Mouse (Mus musculus) forebrain, embryonic 16.5 days (tissue): ENCODE data around the gene Fto. TPM values are rescaled to one million over a fixed set of nuclear protein-coding genes. Genes with fewer than 3 reads are reported as not detected.

Source experiments
- ATAC-seq: fragments of 200-750 bp; cut with Nextera tagmentation; 2 replicates; pipeline ENCODE4 v1.8.0; 2017; ENCODE audit warnings: mild to moderate bottlenecking, moderate library complexity
- H3K27ac ChIP-seq: fragments of 300-500 bp; sonication (generic); 2 replicates; pipeline ENCODE4 v1.5.1; 2014; ENCODE audit warnings: low read length, control low read depth
- H3K27me3 ChIP-seq: fragments of 300-500 bp; sonication (generic); replicated peaks from 2 replicates; pipeline ENCODE4 v1.6.1; 2014; ENCODE audit warnings: low read length; ENCODE audit not compliant: control insufficient read depth, insufficient read depth
- H3K36me3 ChIP-seq: fragments of 300-500 bp; sonication (generic); 2 replicates; pipeline ENCODE4 v1.6.1; 2014; ENCODE audit not compliant: control insufficient read depth, insufficient read depth
- H3K4me1 ChIP-seq: fragments of 300-500 bp; sonication (generic); replicated peaks from 2 replicates; pipeline ENCODE4 v1.6.1; 2014; ENCODE audit warnings: low read length; ENCODE audit not compliant: control insufficient read depth, insufficient read depth
- H3K4me2 ChIP-seq: fragments of 300-500 bp; sonication (generic); 2 replicates; pipeline ENCODE4 v1.6.1; 2014; ENCODE audit warnings: mild to moderate bottlenecking, low read length, control low read depth
- H3K4me3 ChIP-seq: fragments of 300-500 bp; sonication (generic); replicated peaks from 2 replicates; pipeline ENCODE4 v1.5.1; 2014; ENCODE audit warnings: mild to moderate bottlenecking, low read length, control low read depth
- H3K9ac ChIP-seq: fragments of 300-500 bp; sonication (generic); replicated peaks from 2 replicates; pipeline ENCODE4 v1.6.1; 2014; ENCODE audit warnings: low read depth, low read length, control low read depth
- H3K9me3 ChIP-seq: fragments of 300-500 bp; sonication (generic); 2 replicates; pipeline ENCODE4 v1.6.1; 2016; ENCODE audit warnings: low read length; ENCODE audit not compliant: control insufficient read depth
- WGBS: fragments of 180-500 bp; shearing (Covaris S2); extraction: QIAGEN DNeasy Blood & Tissue Kit; methylation state at CpG from one replicate; pipeline ENCODE4 v1.1.7; 2014; 5-methylcytosine and 5-hydroxymethylcytosine counted together
- polyA plus RNA-seq: library from polyadenylated mRNA; unstranded; fragments of >200 nt; fragmentation: Nextera tagmentation; extraction: Ambion mirVana; gene quantifications from 2 replicates; pipeline ENCODE4 v1.2.1, GENCODE M21; 2015

The Fto gene
- polyA plus RNA-seq, 1 experiment from 2014 or later: 132 TPM

DNA sequence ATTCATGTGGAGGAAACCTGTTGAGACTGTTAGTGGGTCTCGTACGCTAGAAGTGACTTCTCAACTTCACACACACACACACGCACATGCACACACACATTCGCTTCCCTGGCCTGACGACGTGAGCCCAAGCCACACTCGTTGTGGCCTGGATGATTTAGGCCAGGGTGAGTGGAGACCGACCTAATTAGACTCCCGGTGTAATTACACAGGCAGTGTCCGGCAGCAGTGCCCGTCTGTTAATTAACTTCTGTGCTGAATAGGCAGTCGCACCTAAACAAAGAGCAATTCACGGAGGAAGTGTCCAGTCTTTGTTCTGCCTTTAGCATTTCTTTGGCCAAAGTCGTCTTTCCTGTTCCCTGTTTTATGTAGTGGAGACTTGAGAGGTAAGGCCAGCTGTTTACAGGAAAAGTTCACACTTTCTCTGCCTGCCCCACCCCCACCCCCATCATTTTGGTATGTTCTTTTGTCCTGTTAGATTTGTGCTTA, 286.1 kb downstream of the Fto start:
- Histone ChIP-seq H3K27me3 (no peaks in the 10 kb centered on the region), H3K4me2 (no peak overlapping the region), H3K4me1 (0 out of 2 replicates have a peak, but pooled peaks cover 3% of the 10 kb centered on the region), H3K4me3 (no peak overlapping the region), H3K9ac (no peak overlapping the region), H3K36me3 (no peaks in the 10 kb centered on the region), H3K9me3 (no peaks in the 10 kb centered on the region), H3K27ac (no peak overlapping the region)
- ATAC-seq: no peak
- 20% methylated on average over 14 of the region's 14 CpGs for WGBS

DNA sequence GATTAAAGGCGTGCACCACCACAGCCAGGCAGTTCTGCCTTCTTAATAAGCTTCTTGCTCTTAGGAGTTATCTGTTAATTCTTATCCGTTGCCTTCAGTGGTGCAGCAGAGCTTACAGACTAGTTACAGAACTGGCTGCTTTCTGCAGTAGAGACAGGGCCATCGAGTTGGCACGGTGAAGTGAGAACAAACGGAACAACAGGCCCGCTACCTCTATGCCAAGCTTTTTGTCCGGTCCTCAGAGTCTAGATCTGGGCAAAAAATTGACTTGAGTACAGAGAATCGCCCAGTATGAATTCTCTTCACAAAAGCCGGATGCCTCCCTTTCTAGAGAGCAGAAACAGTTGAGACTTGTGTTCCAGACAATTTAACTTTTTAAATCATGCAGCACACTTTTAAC, 290.4 kb downstream of the Fto start:
- Histone ChIP-seq H3K4me3 (no peak overlapping the region), H3K27me3 (no peaks in the 10 kb centered on the region), H3K9ac (no peak overlapping the region), H3K4me1 (0 out of 2 replicates have a peak, but pooled peaks cover 3% of the 10 kb centered on the region), H3K27ac (no peak overlapping the region), H3K36me3 (no peaks in the 10 kb centered on the region), H3K9me3 (no peaks in the 10 kb centered on the region), H3K4me2 (no peak overlapping the region)
- no peak for ATAC-seq
- whole genome bisulfite sequencing: 88% methylated on average over 9 of the region's 9 CpGs

DNA sequence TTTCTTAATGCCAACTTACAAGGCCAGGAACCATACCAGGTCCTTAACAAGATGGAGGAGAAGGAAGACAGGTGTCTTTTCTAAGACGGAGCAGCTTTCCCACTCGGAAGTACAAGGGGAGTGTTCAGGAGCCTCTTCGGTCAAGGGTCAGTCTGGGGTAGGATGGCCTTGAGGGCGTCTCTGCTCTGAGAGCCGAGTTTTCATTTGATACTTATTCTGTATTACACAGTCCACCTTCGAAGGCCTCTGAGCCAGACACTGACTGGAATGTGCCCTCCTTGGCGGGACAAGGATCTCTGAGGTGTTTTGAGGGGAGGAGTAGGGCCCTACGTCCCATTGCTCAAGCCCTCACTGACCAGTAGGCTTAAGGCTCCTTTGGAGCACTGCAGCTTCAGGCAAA, 292.6 kb downstream of the Fto start:
- no peak for ATAC-seq
- no peaks in the 10 kb centered on the region for H3K36me3 ChIP-seq
- H3K4me1 ChIP-seq: peaks cover under 1% of the 10 kb centered on the region
- WGBS: 90% methylated on average over 8 of the region's 8 CpGs
- no peak overlapping the region for H3K9ac ChIP-seq
- no peaks in the 10 kb centered on the region; the same call in 1 of the 2 replicates for H3K27me3 ChIP-seq
- H3K9me3 ChIP-seq: no peaks in the 10 kb centered on the region
- H3K4me2 ChIP-seq: no peak overlapping the region
- no peak overlapping the region for H3K27ac ChIP-seq
- H3K4me3 ChIP-seq: no peak overlapping the region

DNA sequence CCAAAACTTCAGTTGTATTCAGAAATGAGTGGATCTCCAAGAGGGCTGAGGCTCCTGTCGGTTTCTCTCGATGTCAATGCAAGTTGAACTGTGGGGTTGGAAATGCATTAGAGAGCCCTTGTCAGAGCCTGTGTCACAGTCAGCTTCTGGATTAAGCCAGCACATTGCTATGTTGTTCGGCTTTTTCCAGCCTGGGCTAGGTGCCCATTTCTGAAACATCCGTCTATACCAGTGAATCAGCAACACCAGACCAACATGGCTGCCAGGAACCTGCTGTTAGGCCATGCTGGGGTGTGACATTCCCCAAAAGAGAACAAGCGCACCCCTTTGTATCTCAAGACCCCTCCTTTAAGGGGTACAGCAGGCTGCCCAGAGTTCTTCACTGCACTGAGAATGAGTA, 293.8 kb downstream of the Fto start:
- ATAC-seq: no peak
- peaks cover 12% of the 10 kb centered on the region for H3K4me1 ChIP-seq

DNA sequence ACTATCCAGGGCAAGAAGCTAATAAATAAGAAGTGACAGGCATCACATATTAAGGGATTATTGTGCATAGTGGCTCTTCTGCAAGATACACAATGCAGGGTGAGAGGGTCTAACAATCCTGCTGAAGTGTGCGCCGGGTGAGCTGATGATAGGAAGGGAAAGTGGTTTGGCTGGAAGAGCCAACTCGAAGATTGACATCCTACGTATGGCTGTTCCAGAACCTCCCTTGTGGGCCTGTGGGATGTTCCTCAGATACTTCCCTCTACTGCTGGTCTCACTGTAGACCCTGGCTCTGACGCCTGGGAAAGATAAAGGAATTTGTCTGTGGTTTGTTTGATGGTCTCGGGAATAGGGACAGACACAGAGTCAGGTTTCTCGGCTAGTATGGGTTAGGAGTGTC, 297.9 kb downstream of the Fto start:
- WGBS: 62% methylated on average over 7 of the region's 7 CpGs
- Histone ChIP-seq H3K4me1 (peaks cover 21% of the 10 kb centered on the region), H3K36me3 (no peaks in the 10 kb centered on the region), H3K4me3 (no peak overlapping the region), H3K4me2 (no peak overlapping the region), H3K27me3 (peaks cover 3% of the 10 kb centered on the region; the same call in 1 of the 2 replicates), H3K9ac (no peak overlapping the region), H3K27ac (no peak overlapping the region), H3K9me3 (no peaks in the 10 kb centered on the region)
- no peak for ATAC-seq

More for the DNA sequence above, 293.8 kb downstream of the Fto start:
- 60% methylated on average over 5 of the region's 5 CpGs for WGBS
- H3K4me2 ChIP-seq: no peak overlapping the region
- no peak overlapping the region for H3K9ac ChIP-seq
- H3K9me3 ChIP-seq: no peaks in the 10 kb centered on the region
- H3K27ac ChIP-seq: no peak overlapping the region
- no peak overlapping the region for H3K4me3 ChIP-seq
- H3K27me3 ChIP-seq: no peaks in the 10 kb centered on the region; the same call in 1 of the 2 replicates
- H3K36me3 ChIP-seq: no peaks in the 10 kb centered on the region

DNA sequence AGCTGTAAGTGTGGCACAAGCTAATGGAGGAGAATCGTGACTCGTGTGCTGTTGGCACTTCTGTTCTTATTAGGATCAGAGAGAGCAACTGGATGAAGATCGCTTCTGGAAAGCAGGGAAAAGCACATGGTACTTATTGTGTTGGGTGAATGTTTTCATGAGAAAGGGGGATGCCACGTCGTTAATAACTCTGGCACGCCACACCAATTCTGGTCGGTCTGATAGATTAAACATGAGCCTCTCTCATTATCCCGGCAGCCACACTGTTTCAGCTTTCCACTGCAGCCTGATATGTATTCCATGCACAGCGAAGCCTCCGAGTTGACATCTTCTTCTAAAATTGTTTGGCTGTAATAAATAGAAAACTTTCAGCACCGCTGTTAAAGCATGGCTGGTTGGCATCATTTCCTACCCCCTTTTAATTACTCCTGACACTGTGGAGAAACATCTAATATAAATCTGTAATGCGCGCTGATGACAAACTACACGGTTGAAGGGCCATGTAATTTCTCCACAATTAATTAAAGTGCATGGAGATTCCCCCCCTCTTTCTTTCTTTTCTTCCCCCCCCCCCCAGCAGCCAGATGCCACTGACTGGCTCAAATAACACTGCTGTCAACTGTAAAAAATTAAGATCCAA, 298.5 kb downstream of the Fto start:
- H3K27me3 ChIP-seq: peaks cover 3% of the 10 kb centered on the region; the same call in 1 of the 2 replicates
- peak overlapping the region; percentile 23; the same call in 1 of the 2 replicates for H3K4me2 ChIP-seq
- no peak overlapping the region for H3K9ac ChIP-seq
- 13% methylated on average over 14 of the region's 14 CpGs for WGBS
- H3K36me3 ChIP-seq: no peaks in the 10 kb centered on the region
- no peaks in the 10 kb centered on the region for H3K9me3 ChIP-seq
- peaks cover 21% of the 10 kb centered on the region for H3K4me1 ChIP-seq
- peak; percentile 70 for ATAC-seq
- H3K4me3 ChIP-seq: no peak overlapping the region
- H3K27ac ChIP-seq: no peak overlapping the region

DNA sequence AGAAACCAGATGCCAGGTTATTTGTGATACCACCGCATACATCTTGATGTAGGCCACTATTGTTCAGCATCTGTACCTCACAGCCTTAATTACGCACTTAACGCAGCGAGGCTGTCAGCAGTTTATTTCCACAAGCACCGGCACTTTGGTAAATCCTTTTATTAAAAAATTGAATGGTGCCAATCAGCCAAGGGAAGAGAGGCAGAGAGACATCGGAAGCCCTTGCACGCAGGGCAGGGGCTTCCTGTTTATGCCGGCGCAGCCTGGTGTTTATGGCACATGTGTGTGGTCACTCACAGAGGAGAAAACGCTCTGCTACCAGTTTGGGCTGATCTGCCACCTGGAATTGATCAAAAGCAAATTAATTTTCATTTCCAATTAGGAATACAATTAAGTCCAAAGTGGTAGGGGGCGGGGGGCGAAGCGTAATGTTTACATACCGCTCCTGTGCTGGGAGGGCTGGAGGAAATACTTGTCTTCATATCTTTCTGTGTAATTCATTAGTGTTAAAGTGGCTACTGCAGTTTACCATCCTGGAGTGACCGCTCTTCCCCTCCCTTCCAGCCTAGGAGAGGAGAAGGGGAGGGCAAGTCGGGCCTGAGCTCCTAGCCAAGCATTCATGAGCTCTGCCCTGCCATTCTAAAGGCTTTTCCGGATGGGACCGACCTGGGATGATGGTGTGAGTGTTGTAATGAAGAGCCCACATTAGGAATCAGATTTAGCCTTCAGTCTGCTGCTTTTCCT, 299.2 kb downstream of the Fto start:
- Histone ChIP-seq H3K4me2 (peak overlapping the region; percentile 23), H3K27me3 (peaks cover 3% of the 10 kb centered on the region; the same call in 1 of the 2 replicates), H3K4me3 (no peak overlapping the region), H3K4me1 (peaks cover 25% of the 10 kb centered on the region), H3K9ac (no peak overlapping the region), H3K9me3 (no peaks in the 10 kb centered on the region), H3K27ac (no peak overlapping the region), H3K36me3 (no peaks in the 10 kb centered on the region)
- 0 out of 2 replicates have a peak, but pooled peaks have one; percentile 8 for ATAC-seq
- WGBS: 22% methylated on average over 18 of the region's 18 CpGs

DNA sequence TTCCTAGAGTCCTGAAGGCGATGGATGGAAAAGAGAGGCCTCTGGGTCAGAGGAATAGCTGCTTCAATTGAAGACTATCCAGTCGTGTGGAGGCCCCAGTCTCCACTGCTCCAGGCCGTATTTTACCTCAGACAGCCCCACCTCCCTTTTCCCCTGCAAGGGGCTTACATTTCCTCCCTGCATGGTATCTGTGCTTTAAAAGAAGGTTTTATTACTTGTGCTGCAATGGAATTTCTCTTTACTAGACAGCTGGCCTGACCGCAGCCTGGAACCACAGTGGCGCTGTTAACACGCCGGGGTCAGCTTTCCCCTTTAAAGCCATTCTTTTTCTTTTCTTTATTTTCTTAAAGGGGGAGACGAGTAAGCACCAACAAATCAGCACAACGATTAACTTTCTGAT, 300.3 kb downstream of the Fto start:
- no peaks in the 10 kb centered on the region for H3K36me3 ChIP-seq
- H3K4me2 ChIP-seq: no peak overlapping the region
- no peak overlapping the region for H3K9ac ChIP-seq
- no peaks in the 10 kb centered on the region for H3K9me3 ChIP-seq
- 43% methylated on average over 9 of the region's 9 CpGs for WGBS
- H3K27ac ChIP-seq: no peak overlapping the region
- no peak for ATAC-seq
- peaks cover 3% of the 10 kb centered on the region; the same call in 1 of the 2 replicates for H3K27me3 ChIP-seq
- H3K4me1 ChIP-seq: peaks cover 34% of the 10 kb centered on the region
- no peak overlapping the region for H3K4me3 ChIP-seq

DNA sequence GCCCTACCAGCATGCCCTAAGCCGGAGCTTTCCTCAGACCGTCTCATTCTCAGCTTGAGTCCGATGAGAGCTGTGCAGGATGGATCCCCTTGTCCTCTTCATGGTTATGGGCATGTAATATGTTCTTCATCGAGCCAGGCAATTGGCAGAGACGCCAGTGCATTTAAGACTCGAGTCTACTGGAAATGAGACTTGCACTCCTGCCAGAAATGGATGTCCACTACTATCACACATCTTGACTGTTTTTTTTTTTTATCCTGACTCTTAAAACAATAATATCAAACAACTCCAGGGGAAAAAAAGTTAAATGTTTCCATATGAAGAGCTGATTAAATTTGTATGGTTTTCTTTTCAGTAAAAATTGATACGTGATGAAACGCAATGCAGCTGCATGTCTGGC, 301.9 kb downstream of the Fto start:
- H3K9me3 ChIP-seq: no peaks in the 10 kb centered on the region
- no peak overlapping the region for H3K4me2 ChIP-seq
- no peaks in the 10 kb centered on the region for H3K36me3 ChIP-seq
- no peak overlapping the region for H3K4me3 ChIP-seq
- no peak overlapping the region for H3K27ac ChIP-seq
- 92% methylated on average over 8 of the region's 8 CpGs for WGBS
- peaks cover 3% of the 10 kb centered on the region; the same call in 1 of the 2 replicates for H3K27me3 ChIP-seq
- peaks cover 36% of the 10 kb centered on the region for H3K4me1 ChIP-seq
- no peak overlapping the region for H3K9ac ChIP-seq
- no peak for ATAC-seq
